Comparison of ENCODE assay signal across 9 mouse cellular contexts in genomic region chr3:88334902-88335435, GRCm38 (mm10). TPM values are rescaled to one million over a fixed set of nuclear protein-coding genes. Genes with fewer than 3 reads are reported as not detected.
A peak's percentile ranks its signal among the peaks of the same experiment; 100 is the strongest.
DNase-seq lines count a peak whose midpoint lies in the region; ATAC-seq and TF ChIP-seq lines count a peak whose summit lies in the region.
"Had no signal": no experiment of that assay in that cellular context is flagged by ENCODE, and none has a peak within 500 bp of the region (broad histone marks: within the 10 kb centered on the region; RNA-seq: fewer than 3 reads in every experiment).

No protein-coding gene starts in this region.

- peak overlapping the region; percentile 84 for H3K9ac ChIP-seq in kidney, postnatal 0 days (ENCODE audit: low read depth, low read length)
- peak overlapping the region; percentile 79 for H3K9ac ChIP-seq in hindbrain, embryonic 15.5 days
- H3K9ac ChIP-seq in midbrain, embryonic 15.5 days, result peak overlapping the region; percentile 54

- no peak for TF ChIP-seq CTCF in kidney, postnatal 0 days (IDR thresholded peaks at IDR 0.05; ENCODE audit: low read depth)

- H3K9me3 ChIP-seq in kidney, postnatal 0 days (replicated peaks; ENCODE audit: low read length), result no peaks in the 10 kb centered on the region
- H3K9me3 ChIP-seq in hindbrain, embryonic 15.5 days, result no peaks in the 10 kb centered on the region
- no peaks in the 10 kb centered on the region for H3K9me3 ChIP-seq in midbrain, embryonic 15.5 days

- H3K4me2 ChIP-seq in kidney, postnatal 0 days (ENCODE audit: low read length), result peak overlapping the region; percentile 80
- peak overlapping the region; percentile 78 for H3K4me2 ChIP-seq in hindbrain, embryonic 15.5 days
- H3K4me2 ChIP-seq in midbrain, embryonic 15.5 days, result peak overlapping the region; percentile 80

- WGBS in kidney, postnatal 0 days, result 31% methylated on average over 3 of the region's 3 CpGs
- 35% methylated on average over 3 of the region's 3 CpGs for WGBS in hindbrain, embryonic 15.5 days
- WGBS in midbrain, embryonic 15.5 days, result 34% methylated on average over 3 of the region's 3 CpGs

- no peak for ATAC-seq in kidney, postnatal 0 days (replicated peaks; ENCODE audit: low FRiP score, low read depth)
- ATAC-seq in hindbrain, embryonic 15.5 days (ENCODE audit: low FRiP score, low read depth), result no peak
- ATAC-seq in midbrain, embryonic 15.5 days (replicated peaks), result no peak
- ATAC-seq in CD4-positive, CD25-positive, alpha-beta regulatory T cell, adult 4 months, result no peak

- H3K27me3 ChIP-seq in kidney, postnatal 0 days (ENCODE audit: insufficient read depth, low read length), result no peaks in the 10 kb centered on the region
- H3K27me3 ChIP-seq in hindbrain, embryonic 15.5 days, result no peaks in the 10 kb centered on the region
- H3K27me3 ChIP-seq in midbrain, embryonic 15.5 days (replicated peaks), result no peaks in the 10 kb centered on the region

- peak overlapping the region; percentile 62 for H3K4me3 ChIP-seq in kidney, postnatal 0 days (replicated peaks; ENCODE audit: low read depth, low read length)
- H3K4me3 ChIP-seq in hindbrain, embryonic 15.5 days, result peak overlapping the region; percentile 62
- H3K4me3 ChIP-seq in midbrain, embryonic 15.5 days, result peak overlapping the region; percentile 92

- no peak for DNase-seq in kidney, postnatal 0 days (ENCODE audit: low spot score)
- DNase-seq in kidney, adult 18-20 months, result no peak
- DNase-seq in c-Kit-positive CD71-positive TER-119-positive erythroid progenitor cells, embryonic 14.5 days (ENCODE audit: low spot score), result peak; percentile 42
- DNase-seq in layer of hippocampus, adult 9-10 months (ENCODE audit: low spot score), result no peak
- no peak for DNase-seq in gastrocnemius, adult 8-10 months (ENCODE audit: low spot score in 2 of 2)
- DNase-seq: adrenal gland, adult 8-10 months had no signal

- H3K27ac ChIP-seq in kidney, postnatal 0 days, result peak overlapping the region; percentile 88
- H3K27ac ChIP-seq in hindbrain, embryonic 15.5 days (replicated peaks), result peak overlapping the region; percentile 95; the same call in 1 of the 2 replicates
- no peak overlapping the region for H3K27ac ChIP-seq in midbrain, embryonic 15.5 days

- no peaks in the 10 kb centered on the region for H3K36me3 ChIP-seq in kidney, postnatal 0 days (ENCODE audit: insufficient read depth, low read length)
- H3K36me3 ChIP-seq in hindbrain, embryonic 15.5 days, result no peaks in the 10 kb centered on the region
- no peaks in the 10 kb centered on the region for H3K36me3 ChIP-seq in midbrain, embryonic 15.5 days (replicated peaks)

- H3K4me1 ChIP-seq in kidney, postnatal 0 days (replicated peaks; ENCODE audit: insufficient read depth, low read length), result peaks cover 17% of the 10 kb centered on the region
- H3K4me1 ChIP-seq in hindbrain, embryonic 15.5 days (replicated peaks), result peaks cover 27% of the 10 kb centered on the region
- H3K4me1 ChIP-seq in midbrain, embryonic 15.5 days, result peaks cover 28% of the 10 kb centered on the region

RNA-seq across cellular contexts. Expression of gene Tmem79, which starts 1.0 kb away (rescaled TPM):
- 6.3 and 7.4 TPM in 2 replicates for polyA plus RNA-seq in kidney, postnatal 0 days (2015; fragmentation: Nextera tagmentation; extraction: Ambion mirVana)
- polyA plus RNA-seq in hindbrain, embryonic 15.5 days (2015; fragmentation: Nextera tagmentation; extraction: Ambion mirVana), result 1.2 and 1.7 TPM in 2 replicates
- 1.1 and 1.6 TPM in 2 replicates for polyA plus RNA-seq in midbrain, embryonic 15.5 days (2015; fragmentation: Nextera tagmentation; extraction: Ambion mirVana)
- polyA plus RNA-seq in CD4-positive, CD25-positive, alpha-beta regulatory T cell, adult 4 months (2017; shearing (Covaris generic)), result 1 to 10 TPM; 1.1 to 2.2 TPM
- total RNA-seq in gastrocnemius, adult 8-10 months (2022), result 1 to 10 TPM; 1.9 to 3.7 (median 2.8) TPM

RNA-seq across cellular contexts. Expression of gene Smg5, which starts 1.1 kb away (rescaled TPM):
- polyA plus RNA-seq in kidney, postnatal 0 days (2015; fragmentation: Nextera tagmentation; extraction: Ambion mirVana), result 26.7 and 30.9 TPM in 2 replicates
- polyA plus RNA-seq in hindbrain, embryonic 15.5 days (2015; fragmentation: Nextera tagmentation; extraction: Ambion mirVana), result 62.5 and 64.0 TPM in 2 replicates
- 73.2 and 74.9 TPM in 2 replicates for polyA plus RNA-seq in midbrain, embryonic 15.5 days (2015; fragmentation: Nextera tagmentation; extraction: Ambion mirVana)
- polyA plus RNA-seq in CD4-positive, CD25-positive, alpha-beta regulatory T cell, adult 4 months (2017; shearing (Covaris generic)), result 10 to 100 TPM; 24.2 to 34.9 TPM
- 10 to 100 TPM; 39.0 to 54.6 (median 44.5) TPM for total RNA-seq in gastrocnemius, adult 8-10 months (2022)

RNA-seq across cellular contexts. Expression of gene Glmp, which starts 10.1 kb away (rescaled TPM):
- 306 and 328 TPM in 2 replicates for polyA plus RNA-seq in kidney, postnatal 0 days (2015; fragmentation: Nextera tagmentation; extraction: Ambion mirVana)
- polyA plus RNA-seq in hindbrain, embryonic 15.5 days (2015; fragmentation: Nextera tagmentation; extraction: Ambion mirVana), result 119 and 125 TPM in 2 replicates
- polyA plus RNA-seq in midbrain, embryonic 15.5 days (2015; fragmentation: Nextera tagmentation; extraction: Ambion mirVana), result 106 and 107 TPM in 2 replicates
- 100 to 1,000 TPM; 370 to 504 TPM for polyA plus RNA-seq in CD4-positive, CD25-positive, alpha-beta regulatory T cell, adult 4 months (2017; shearing (Covaris generic))
- 10 to 100 TPM; 34.5 to 39.4 (median 37.9) TPM for total RNA-seq in gastrocnemius, adult 8-10 months (2022)

RNA-seq across cellular contexts. Expression of gene Paqr6, which starts 29.4 kb away (rescaled TPM):
- 15.4 and 16.6 TPM in 2 replicates for polyA plus RNA-seq in kidney, postnatal 0 days (2015; fragmentation: Nextera tagmentation; extraction: Ambion mirVana)
- polyA plus RNA-seq in hindbrain, embryonic 15.5 days (2015; fragmentation: Nextera tagmentation; extraction: Ambion mirVana), result 1.9 and 2.3 TPM in 2 replicates
- 1.1 and 1.8 TPM in 2 replicates for polyA plus RNA-seq in midbrain, embryonic 15.5 days (2015; fragmentation: Nextera tagmentation; extraction: Ambion mirVana)
- not detected for polyA plus RNA-seq in CD4-positive, CD25-positive, alpha-beta regulatory T cell, adult 4 months (2017; shearing (Covaris generic))
- total RNA-seq in gastrocnemius, adult 8-10 months (2022), result under 1 TPM; 0.15 to 0.94 (median 0.56) TPM

RNA-seq across cellular contexts. Expression of gene Bglap3, which starts 37.6 kb away (rescaled TPM):
- polyA plus RNA-seq in kidney, postnatal 0 days (2015; fragmentation: Nextera tagmentation; extraction: Ambion mirVana), result 3.8 and 4.7 TPM in 2 replicates
- not detected in 2 replicates for polyA plus RNA-seq in hindbrain, embryonic 15.5 days (2015; fragmentation: Nextera tagmentation; extraction: Ambion mirVana)
- polyA plus RNA-seq in midbrain, embryonic 15.5 days (2015; fragmentation: Nextera tagmentation; extraction: Ambion mirVana), result not detected in 2 replicates
- polyA plus RNA-seq in CD4-positive, CD25-positive, alpha-beta regulatory T cell, adult 4 months (2017; shearing (Covaris generic)), result not detected
- not detected for total RNA-seq in gastrocnemius, adult 8-10 months (2022)
